Mouse (Mus musculus) frontal cortex, postnatal 14 days (tissue): ENCODE measurements around the gene Kcna7.
"Not testable (repeated sequence)": the region's sequence is repeated elsewhere in the genome, so short reads cannot be mapped to it uniquely, and the experiment has no call there.

ENCODE experiments used
- DNase-seq, 2 experiments: peaks; one replicate each; pipeline ENCODE4 v3.0.0; 2022; ENCODE audit warnings: low spot score in 2 of 2

The Kcna7 gene

DNA sequence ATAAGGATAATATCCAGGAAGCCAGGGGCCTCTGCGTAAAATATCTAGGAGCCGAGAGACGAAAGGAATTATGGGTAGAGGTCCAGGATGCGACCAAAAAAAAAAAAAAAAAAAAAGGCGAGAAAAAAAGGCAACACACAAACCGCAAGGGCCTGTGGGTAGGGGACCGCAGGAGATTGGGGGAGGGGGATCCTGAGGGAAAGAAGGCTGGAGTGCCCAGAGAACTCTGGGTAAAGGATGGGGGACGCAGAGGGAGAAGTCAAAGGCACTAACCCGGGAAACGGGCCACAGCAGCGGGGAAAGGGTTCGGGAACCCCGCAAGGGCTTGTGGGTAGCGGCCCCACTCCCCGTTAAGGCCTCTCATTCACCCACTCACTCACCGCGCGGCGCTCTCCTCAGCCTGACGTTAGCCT is 10.3 kb upstream of the Kcna7 start:
- DNase-seq, result no peak

GRCm38 (mm10) chr7:45395578-45396336 is 9.7 kb upstream of the Kcna7 start, which contains the start of gene Snrnp70:
Gene Snrnp70, minus strand, starts transcription at chr7:45395742.
- DNase-seq, result peak; percentile 100

- DNase-seq, result not testable (repeated sequence)
Observed at GRCm38 (mm10) chr7:45396337-45396775, 9.1 kb upstream of the Kcna7 start.

DNA sequence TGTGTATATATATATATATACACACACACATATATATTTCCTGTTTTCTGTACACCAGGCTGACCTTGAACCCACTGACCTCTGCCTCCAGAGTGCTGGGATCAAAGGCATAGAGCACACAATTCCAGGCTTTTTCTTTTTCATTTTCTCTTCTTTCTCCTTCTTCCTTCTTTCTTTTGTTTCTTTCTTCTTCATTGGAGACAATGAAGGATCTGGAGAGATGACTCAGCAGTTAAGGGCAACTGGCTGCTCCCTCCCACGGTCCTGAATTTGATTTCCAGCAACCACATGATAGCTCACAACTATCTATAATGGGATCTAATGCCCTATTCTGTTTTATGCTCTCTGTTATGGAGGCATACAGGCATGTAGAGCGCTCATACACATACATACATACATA is 8.7 kb upstream of the Kcna7 start:
- no peak for DNase-seq

- no peak for DNase-seq
Observed at GRCm38 (mm10) chr7:45401521-45402085, 3.9 kb upstream of the Kcna7 start.

- no peak for DNase-seq
Observed at GRCm38 (mm10) chr7:45403532-45404261, 1.8 kb upstream of the Kcna7 start.

DNA sequence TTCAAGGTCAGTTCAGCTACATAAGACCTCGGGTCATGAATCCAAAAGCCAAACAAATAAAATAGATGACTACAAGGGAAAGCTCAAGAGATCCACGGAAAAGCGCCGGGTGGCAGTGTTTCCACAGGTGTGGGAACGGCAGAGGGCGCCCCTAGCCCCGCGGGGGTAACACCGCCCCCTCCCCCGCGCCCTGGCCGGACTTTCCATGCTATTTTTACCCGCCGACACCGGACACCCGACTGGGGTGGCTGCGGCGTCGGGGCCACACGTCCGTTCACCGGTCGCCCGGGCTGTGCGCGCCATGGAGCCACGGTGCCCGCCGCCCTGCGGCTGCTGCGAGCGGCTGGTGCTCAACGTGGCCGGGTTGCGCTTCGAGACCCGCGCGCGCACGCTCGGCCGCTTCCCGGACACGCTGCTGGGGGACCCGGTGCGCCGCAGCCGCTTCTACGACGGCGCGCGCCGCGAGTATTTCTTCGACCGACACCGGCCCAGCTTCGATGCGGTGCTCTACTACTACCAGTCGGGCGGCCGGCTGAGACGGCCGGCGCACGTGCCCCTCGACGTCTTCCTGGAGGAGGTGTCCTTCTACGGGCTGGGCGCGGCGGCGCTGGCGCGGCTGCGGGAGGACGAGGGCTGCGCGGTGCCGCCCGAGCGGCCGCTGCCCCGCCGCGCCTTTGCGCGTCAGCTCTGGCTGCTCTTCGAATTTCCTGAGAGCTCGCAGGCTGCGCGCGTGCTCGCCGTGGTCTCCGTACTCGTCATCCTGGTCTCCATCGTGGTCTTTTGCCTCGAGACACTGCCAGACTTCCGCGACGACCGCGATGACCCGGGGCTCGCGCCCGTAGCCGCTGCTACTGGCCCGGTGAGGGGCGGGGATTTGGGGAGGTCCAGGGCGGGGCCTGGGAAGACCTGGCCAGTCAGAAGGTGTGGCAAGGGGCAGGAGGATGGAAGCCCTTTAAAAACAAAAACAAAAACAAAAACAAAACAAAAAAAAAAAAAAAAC is 1.0 kb downstream of the Kcna7 start:
- no peak for DNase-seq

- no peak for DNase-seq
Observed at GRCm38 (mm10) chr7:45407836-45408235, 2.4 kb downstream of the Kcna7 start.

DNA sequence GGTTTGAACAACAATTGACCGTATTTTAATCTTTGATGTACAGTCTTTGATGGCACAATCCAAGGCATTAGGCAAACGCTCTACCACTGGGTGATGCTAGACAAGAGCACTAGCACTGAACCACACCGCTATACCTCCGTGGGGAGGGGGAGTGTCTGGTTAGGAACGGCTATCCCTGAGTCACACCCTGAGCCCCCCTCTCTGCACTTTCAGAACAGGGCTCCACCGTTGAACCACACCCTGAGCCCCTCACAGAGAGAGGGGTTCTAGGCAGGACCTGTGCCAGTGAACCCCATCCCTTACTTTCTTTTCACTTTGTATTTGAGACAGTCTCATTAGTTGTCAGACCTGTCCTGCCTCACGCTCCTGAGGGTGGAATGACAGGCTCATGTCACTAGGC is 2.9 kb downstream of the Kcna7 start:
- no peak for DNase-seq

DNA sequence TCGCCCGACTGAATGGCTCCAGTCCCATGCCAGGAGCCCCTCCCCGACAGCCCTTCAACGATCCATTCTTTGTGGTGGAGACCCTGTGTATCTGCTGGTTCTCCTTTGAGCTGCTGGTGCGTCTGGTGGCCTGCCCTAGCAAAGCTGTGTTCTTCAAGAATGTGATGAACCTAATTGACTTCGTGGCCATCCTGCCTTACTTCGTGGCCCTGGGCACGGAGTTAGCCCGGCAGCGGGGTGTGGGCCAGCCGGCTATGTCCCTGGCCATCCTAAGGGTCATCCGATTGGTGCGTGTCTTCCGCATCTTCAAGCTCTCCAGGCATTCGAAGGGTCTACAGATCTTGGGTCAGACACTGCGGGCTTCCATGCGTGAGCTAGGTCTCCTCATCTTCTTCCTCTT is 3.5 kb downstream of the Kcna7 start:
- DNase-seq, result no peak

- DNase-seq, result no peak
Observed at GRCm38 (mm10) chr7:45409497-45410163, 4.2 kb downstream of the Kcna7 start.

GRCm38 (mm10) chr7:45412421-45412820 is 7.0 kb downstream of the Kcna7 start:
- DNase-seq, result no peak

DNA sequence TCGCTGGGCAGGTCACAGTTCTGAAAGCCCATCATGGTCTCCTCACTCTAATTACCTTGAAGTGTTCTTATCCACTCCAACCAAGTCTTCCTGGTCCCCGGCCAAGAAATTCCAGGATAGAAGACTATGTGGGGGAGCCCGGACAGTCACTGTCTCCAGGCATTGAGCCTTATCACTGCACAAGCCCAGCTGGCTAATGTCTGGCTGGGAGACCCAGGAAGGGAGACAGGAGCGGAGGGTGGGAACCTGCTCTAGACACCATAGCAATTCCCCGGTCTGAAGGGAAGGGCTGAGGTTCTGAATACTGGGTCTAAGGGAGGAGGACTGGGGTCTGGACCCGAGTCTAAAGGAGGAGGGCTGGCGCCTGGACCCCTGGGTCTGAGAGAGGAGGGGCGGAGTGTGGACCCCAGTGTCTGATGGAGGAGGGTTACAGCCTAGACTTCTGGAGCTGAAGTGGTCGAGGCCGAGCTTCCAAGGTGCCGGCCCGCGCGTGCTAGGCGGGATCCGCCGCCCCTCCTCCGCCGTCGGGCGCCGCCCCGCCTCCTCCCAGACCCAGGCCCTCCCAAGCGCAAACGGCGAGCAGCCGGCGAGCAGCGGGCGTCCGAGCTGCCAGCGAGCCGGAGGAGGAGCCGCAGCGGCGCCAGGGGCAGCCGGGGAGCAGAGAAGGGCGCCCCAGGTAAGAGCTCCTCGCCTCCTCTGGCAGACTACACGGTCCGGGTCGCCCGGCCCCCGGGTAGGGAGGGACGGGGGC is 7.8 kb downstream of the Kcna7 start, which contains the start of gene Ntf5:
Gene Ntf5 (plus strand): TSS at position 583 of the 751 bp plus-strand sequence.
- DNase-seq, result no peak

GRCm38 (mm10) chr7:45413864-45414739 is 8.6 kb downstream of the Kcna7 start:
- no peak for DNase-seq

DNA sequence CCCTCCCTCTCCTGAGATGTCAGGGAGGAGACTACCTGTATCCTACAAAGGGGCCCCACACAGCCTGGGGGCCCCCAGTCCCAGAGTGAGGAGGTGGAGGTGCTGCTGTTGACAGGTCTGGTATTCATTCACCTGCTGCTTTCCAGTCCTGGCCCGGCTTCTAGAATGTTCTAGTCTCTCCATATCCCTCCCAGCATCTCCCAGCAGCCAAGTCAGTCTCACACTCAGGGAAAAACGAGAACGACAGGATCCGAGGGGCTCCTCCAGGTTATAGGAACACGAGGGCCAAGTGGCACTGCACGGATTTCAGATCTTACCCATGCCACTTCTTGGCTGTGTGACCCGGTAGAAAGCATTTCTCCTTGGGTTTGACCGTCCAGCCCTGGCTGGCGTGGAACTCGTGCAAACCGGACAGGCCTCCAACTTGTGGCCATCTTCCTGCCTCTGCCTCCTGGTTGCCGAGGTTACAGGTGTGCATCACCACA is 9.3 kb downstream of the Kcna7 start:
- DNase-seq, result no peak

GRCm38 (mm10) chr7:45415636-45416035 is 10.2 kb downstream of the Kcna7 start:
- no peak for DNase-seq

DNA sequence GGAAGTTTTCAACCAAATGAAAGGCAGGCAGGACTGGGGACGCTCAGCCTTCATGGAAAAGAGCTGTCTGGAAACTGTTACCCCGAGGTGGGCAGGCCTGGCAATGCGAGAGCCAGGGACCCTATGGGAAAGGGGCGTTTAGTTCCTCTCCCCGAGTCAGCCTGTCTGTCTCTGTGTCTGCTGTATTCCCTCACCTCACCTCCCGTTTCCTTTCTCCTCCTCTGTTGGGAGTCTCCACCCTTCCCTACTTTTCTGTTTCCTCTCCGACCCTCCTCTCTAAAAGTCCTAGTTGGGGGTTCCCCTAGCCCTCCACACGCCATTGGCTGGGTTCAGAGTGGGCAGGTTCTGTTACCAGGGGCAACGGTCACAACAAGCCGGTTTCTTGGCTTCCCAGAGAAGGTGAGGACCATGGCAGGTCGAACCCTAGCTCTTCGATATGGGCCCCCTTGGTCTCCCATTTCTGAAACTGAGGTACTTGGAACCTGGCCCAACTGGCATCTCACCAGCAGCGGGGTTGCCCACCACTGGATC is 12.6 kb downstream of the Kcna7 start:
- no peak for DNase-seq

- DNase-seq, result no peak
Observed at GRCm38 (mm10) chr7:45419859-45420614, 14.6 kb downstream of the Kcna7 start.
